Mouse (Mus musculus) CD4-positive, CD25-positive, alpha-beta regulatory T cell, adult 4 months (primary cell): ENCODE measurements around the gene F10. TPM values are rescaled to one million over a fixed set of nuclear protein-coding genes. Genes with fewer than 3 reads are reported as not detected.
"Not testable (repeated sequence)": the region's sequence is repeated elsewhere in the genome, so short reads cannot be mapped to it uniquely, and the experiment has no call there.

ENCODE experiments used
- ATAC-seq: one replicate; pipeline ENCODE4 v1.8.0; 2017
- polyA plus RNA-seq, 2 experiments: library from polyadenylated mRNA; unstranded; fragments of 100-300 nt; shearing (Covaris generic); gene quantifications; one replicate each; pipeline ENCODE4 v1.2.1; 2017

The F10 gene
- polyA plus RNA-seq, 2 experiments from 2014 or later: not detected

DNA sequence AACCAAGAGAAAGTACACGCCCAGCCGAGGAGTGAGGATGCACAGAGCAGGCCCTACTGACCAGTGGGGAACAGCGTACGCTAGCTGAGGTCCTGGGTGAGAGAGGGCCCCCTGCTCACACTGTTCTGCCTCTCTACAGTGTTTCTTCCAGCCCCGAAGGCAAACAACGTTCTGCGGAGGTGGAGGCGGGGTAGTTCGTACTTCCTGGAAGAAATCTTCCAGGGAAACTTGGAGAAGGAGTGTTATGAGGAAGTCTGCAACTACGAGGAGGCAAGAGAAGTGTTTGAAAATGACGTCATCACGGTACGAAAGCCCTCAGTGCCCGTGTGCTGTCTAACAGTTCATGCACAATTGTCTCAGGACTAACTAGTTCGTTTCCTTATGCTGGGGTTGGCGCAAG is 26.0 kb downstream of the F10 start:
- no peak for ATAC-seq

GRCm38 (mm10) chr8:13073255-13073654 is 36.1 kb downstream of the F10 start:
- no peak for ATAC-seq

GRCm38 (mm10) chr8:13075044-13075443 is 37.9 kb downstream of the F10 start:
- ATAC-seq: no peak

DNA sequence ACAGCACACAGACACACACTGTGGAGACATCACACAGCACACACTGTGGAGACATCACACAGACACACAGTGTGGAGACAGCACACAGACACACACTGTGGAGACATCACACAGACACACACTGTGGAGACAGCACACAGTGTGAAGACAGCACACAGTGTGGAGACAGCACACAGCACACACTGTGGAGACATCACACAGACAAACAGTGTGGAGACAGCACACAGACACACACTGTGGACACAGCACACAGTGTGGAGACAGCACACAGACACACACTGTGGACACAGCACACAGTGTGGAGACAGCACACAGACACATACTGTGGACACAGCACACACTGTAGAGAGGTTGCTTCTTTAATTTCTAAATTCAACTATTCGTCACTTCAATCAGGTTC is 38.5 kb downstream of the F10 start:
- ATAC-seq: not testable (repeated sequence)

GRCm38 (mm10) chr8:13077542-13077941 is 40.4 kb downstream of the F10 start:
- no peak for ATAC-seq

DNA sequence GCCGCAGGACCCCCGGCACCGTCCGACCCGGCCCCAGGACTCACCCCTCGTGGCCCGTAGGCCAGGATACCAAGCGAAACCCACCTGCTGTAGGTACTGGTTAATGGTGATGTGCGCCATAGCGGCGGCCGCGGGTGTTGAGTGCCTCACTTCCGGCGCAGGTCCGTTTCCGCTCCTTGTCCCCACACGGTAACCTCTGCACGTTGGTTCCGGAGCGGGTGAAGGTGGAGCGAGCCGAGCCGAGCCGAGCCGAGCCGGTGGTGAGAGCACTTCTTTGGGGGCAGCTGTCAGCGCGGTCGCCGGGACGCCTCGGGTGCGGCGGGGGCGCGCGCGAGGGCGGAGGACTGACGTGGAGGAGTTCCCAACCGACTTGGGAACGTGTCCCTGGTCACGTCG is 67.6 kb downstream of the F10 start:
- peak; percentile 63 for ATAC-seq

GRCm38 (mm10) chr8:13105087-13105881 is 68.2 kb downstream of the F10 start, which contains the start of the genes Pcid2 and Cul4a:
Gene Pcid2, minus strand, starts transcription at chr8:13105459.
Gene Cul4a, plus strand, starts transcription at chr8:13105621.
- peak; percentile 85 for ATAC-seq

DNA sequence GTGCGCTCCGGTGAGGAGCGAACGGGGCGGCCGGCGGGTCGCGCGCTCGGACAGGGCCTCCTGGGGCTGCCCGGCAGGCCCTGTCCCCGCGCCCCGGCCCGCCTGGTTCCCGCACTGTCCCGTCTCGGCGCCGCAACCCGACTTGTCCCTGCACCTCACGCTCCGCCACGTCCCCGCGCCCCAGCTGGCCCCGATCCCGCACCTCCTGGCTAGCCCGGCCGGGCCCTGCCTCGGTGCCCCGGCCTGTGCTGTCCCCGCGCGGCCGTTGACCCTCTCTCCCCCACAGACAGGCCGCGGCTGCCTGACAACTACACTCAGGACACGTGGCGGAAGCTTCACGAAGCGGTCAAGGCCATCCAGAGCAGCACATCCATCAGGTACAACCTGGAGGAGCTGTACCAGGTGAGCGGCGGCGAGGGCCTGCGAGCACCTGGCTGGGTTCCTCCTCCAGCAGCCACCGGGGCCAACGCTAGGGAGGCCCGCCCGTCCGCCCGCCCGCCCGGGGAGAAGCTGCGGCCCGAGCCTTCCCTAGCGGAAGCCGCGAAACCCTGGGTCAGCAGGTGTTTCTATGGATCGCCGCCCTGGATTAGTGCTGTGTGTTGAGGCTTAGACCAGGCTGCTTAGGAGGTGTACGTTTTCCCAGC is 68.9 kb downstream of the F10 start:
- peak; percentile 1 for ATAC-seq

Other genes with a start within 250 kb of the F10 start
- gene Mcf2l, start 163.5 kb upstream of the F10 start, polyA plus RNA-seq: under 1 TPM in 1 of 2 experiments, not detected in 1; 0.65 TPM
- gene F7, start 11.3 kb upstream of the F10 start, polyA plus RNA-seq: not detected
- gene Proz, start 23.6 kb downstream of the F10 start, polyA plus RNA-seq: 1 to 10 TPM; 1.9 to 2.9 TPM
- gene Pcid2, start 68.2 kb downstream of the F10 start, polyA plus RNA-seq: 10 to 100 TPM; 38.6 to 56.6 TPM
- 10 to 100 TPM; 20.3 to 20.5 TPM for gene Cul4a, start 68.3 kb downstream of the F10 start, polyA plus RNA-seq
- 10 to 100 TPM; 12.6 to 25.2 TPM for gene Lamp1, start 121.9 kb downstream of the F10 start, polyA plus RNA-seq
- 1 to 10 TPM; 2.8 to 3.2 TPM for gene Grtp1, start 163.3 kb downstream of the F10 start, polyA plus RNA-seq
- under 1 TPM in 1 of 2 experiments, not detected in 1; 0.12 TPM for gene Adprhl1, start 216.9 kb downstream of the F10 start, polyA plus RNA-seq